Comparison of ENCODE assay signal across 17 mouse cellular contexts in the genomic region with DNA sequence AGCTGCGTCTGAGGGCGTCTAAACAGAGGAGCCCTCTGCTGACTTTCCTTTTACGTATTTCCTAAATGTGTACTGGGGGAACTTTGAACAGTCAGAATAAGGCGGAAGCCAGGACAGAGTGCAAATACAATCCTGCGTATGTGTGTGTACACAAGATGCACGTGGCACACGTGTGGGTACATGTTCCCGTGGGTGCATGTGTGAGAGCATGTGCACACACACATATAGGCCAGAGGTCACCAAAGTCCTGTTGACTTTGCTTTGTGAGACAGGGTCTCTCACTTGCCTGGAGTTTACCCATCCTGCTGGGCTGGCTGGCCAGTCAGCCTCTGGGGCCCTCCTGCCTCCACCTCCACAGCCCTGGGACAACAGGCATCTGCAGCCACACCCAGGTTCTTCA. TPM values are rescaled to one million over a fixed set of nuclear protein-coding genes. Genes with fewer than 3 reads are reported as not detected.
"Had no signal": no experiment of that assay in that cellular context is flagged by ENCODE, and none has a peak within 500 bp of the region (broad histone marks: within the 10 kb centered on the region; RNA-seq: fewer than 3 reads in every experiment).

No protein-coding gene starts in this region.

- H3K27ac ChIP-seq: limb, embryonic 10.5 days; midbrain, embryonic 10.5 days; neural tube, embryonic 15.5 days had no signal

- H3K27me3 ChIP-seq: neural tube, embryonic 15.5 days had no signal

- H3K4me3 ChIP-seq: limb, embryonic 10.5 days; midbrain, embryonic 10.5 days; myocyte; neural tube, embryonic 15.5 days had no signal

- H3K4me1 ChIP-seq: limb, embryonic 10.5 days; midbrain, embryonic 10.5 days; neural tube, embryonic 15.5 days had no signal

- DNase-seq: kidney, adult 18-20 months; kidney, postnatal 14 days; lung, embryonic 14.5 days; lung, postnatal 14 days; midbrain, embryonic 14.5 days; right cerebral cortex, adult 18-20 months; right cerebral cortex, postnatal 25 days had no signal

- H3K36me3 ChIP-seq: limb, embryonic 10.5 days; midbrain, embryonic 10.5 days; neural tube, embryonic 15.5 days had no signal

- H3K4me2 ChIP-seq: lung, embryonic 14.5 days; neural tube, embryonic 15.5 days had no signal

- H3K9ac ChIP-seq: lung, embryonic 14.5 days; neural tube, embryonic 15.5 days had no signal

- H3K9me3 ChIP-seq: limb, embryonic 10.5 days; midbrain, embryonic 10.5 days; neural tube, embryonic 15.5 days had no signal

RNA-seq across cellular contexts. Expression of a gene that starts 1.8 kb away (rescaled TPM):
- total RNA-seq: left cerebral cortex, adult 18-20 months; left cerebral cortex, postnatal 10 days; megakaryocyte progenitor cell, adult 5-6 weeks had no signal
- polyA plus RNA-seq: kidney, embryonic 14.5 days; limb, embryonic 10.5 days; limb, embryonic 14.5 days; lung, embryonic 14.5 days; midbrain, embryonic 14.5 days; myocyte; neural tube, embryonic 11.5 days; neural tube, embryonic 15.5 days had no signal

RNA-seq across cellular contexts. Expression of a gene that starts 57.9 kb away (rescaled TPM):
- total RNA-seq: megakaryocyte progenitor cell, adult 5-6 weeks had no signal
